ENCODE assay signal across 12 mouse cellular contexts in genomic region chr5:35879199-35879598, GRCm38 (mm10). TPM values are rescaled to one million over a fixed set of nuclear protein-coding genes. Genes with fewer than 3 reads are reported as not detected.
A peak's percentile ranks its signal among the peaks of the same experiment; 100 is the strongest.
DNase-seq lines count a peak whose midpoint lies in the region.
"Had no signal": no experiment of that assay in that cellular context is flagged by ENCODE, and none has a peak within 500 bp of the region (broad histone marks: within the 10 kb centered on the region; RNA-seq: fewer than 3 reads in every experiment).

No protein-coding gene starts in this region.

- DNase-seq in gastrocnemius, adult 18-20 months (ENCODE audit: low spot score) = peak; percentile 43
- no peak for DNase-seq in gastrocnemius, adult 8-10 months (ENCODE audit: low spot score in 2 of 2)
- DNase-seq in brain, embryonic 18.5 days (ENCODE audit: low read depth, low spot score) = peak; percentile 80
- DNase-seq in layer of hippocampus, adult 8-10 months (ENCODE audit: low spot score in 2 of 2) = peak; percentile 80 to 83
- DNase-seq in right cerebral cortex, postnatal 10 days (ENCODE audit: low spot score in 2 of 2) = peak; percentile 81 to 91
- no peak for DNase-seq in spleen, adult 12 weeks (ENCODE audit: low spot score)
- DNase-seq in T-cell, adult 2 months (ENCODE audit: low spot score) = no peak
- no peak for DNase-seq in heart, adult 8-10 months (ENCODE audit: low spot score)
- DNase-seq: cerebellum, adult 18-20 months; embryo, embryonic 11 days; kidney, postnatal 36 days; lung, postnatal 4 days had no signal

RNA-seq across cellular contexts. Expression of gene Afap1, which starts 13.9 kb away (rescaled TPM):
- total RNA-seq in gastrocnemius, adult 18-20 months (2021) = 1 to 10 TPM; 5.8 to 7.8 TPM
- 1 to 10 TPM; 5.5 to 7.5 (median 5.8) TPM for total RNA-seq in gastrocnemius, adult 8-10 months (2022)
- 10 to 100 TPM; 26.1 to 37.1 (median 28.7) TPM for total RNA-seq in layer of hippocampus, adult 8-10 months (2022)
- 10 to 100 TPM; 16.3 to 21.5 (median 20.7) TPM for total RNA-seq in heart, adult 8-10 months (2022)

Comparison
In these comparisons a context has a peak if more than half of its experiments do, and no peak if none do; other contexts are left out.
1. DNase-seq: peak in gastrocnemius, adult 18-20 months (single experiment), brain, embryonic 18.5 days (single experiment), layer of hippocampus, adult 8-10 months (2 of 2) and right cerebral cortex, postnatal 10 days (2 of 2); none in gastrocnemius, adult 8-10 months (0 of 2), spleen, adult 12 weeks (single experiment), T-cell, adult 2 months (single experiment) and heart, adult 8-10 months (single experiment).